Mouse (Mus musculus): Measurements from ENCODE around the gene Clcnkb. TPM values are rescaled to one million over a fixed set of nuclear protein-coding genes. Genes with fewer than 3 reads are reported as not detected.

Gene Clcnkb
- polyA plus RNA-seq (2012; ENCODE audit: insufficient read depth, insufficient read length, missing spikeins) = not detected in 2 replicates

DNA sequence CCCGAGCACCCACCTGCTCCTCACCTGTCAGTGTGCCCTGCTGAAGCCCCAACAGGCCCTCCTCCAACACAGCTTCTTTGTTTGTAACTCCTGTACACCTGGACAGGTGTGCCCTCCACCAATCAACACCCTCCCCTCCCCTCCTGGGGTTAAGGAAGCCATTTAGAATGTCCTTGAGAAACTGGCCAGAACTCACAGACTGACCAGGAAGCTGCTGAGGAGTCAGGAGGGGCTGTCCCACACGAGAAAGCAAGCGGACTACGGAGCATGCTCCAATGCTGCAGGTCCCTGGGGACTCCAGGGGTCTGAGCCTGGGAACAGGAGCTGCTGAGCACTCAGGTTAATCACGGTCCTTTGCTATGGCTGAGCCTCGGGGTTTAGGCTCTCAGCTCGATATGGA is at the start of gene Clcnkb:
TSS of gene Clcnkb (minus strand) at position 91 of the 400 bp plus-strand sequence.
- Histone ChIP-seq H3K27ac (ENCODE audit: insufficient read depth, low read depth, low read length) (no peak within 1 kb of the TSS), H3K4me1 (ENCODE audit: control insufficient read depth, insufficient read depth, low read length) (peaks cover 19% of the 10 kb centered on the region), H3K4me3 (ENCODE audit: insufficient read depth, low read length) (no peak within 1 kb of the TSS)
- TF ChIP-seq CTCF (IDR thresholded peaks at IDR 0.05; ENCODE audit: low read depth, low read length) (no peak), POLR2A (IDR thresholded peaks at IDR 0.05; ENCODE audit: borderline replicate concordance, low read depth, low read length) (no peak)

- H3K4me3 ChIP-seq (ENCODE audit: insufficient read depth, low read length) = no peak overlapping the region
- TF ChIP-seq POLR2A (IDR thresholded peaks at IDR 0.05; ENCODE audit: borderline replicate concordance, low read depth, low read length) (no peak), CTCF (IDR thresholded peaks at IDR 0.05; ENCODE audit: low read depth, low read length) (no peak)
- H3K4me1 ChIP-seq (ENCODE audit: control insufficient read depth, insufficient read depth, low read length) = peaks cover 4% of the 10 kb centered on the region; the same call in 1 of the 2 replicates
- H3K27ac ChIP-seq (ENCODE audit: insufficient read depth, low read depth, low read length) = no peak overlapping the region
Observed at GRCm38 (mm10) chr4:141464722-141465121, 48.9 kb upstream of the Clcnkb start.

DNA sequence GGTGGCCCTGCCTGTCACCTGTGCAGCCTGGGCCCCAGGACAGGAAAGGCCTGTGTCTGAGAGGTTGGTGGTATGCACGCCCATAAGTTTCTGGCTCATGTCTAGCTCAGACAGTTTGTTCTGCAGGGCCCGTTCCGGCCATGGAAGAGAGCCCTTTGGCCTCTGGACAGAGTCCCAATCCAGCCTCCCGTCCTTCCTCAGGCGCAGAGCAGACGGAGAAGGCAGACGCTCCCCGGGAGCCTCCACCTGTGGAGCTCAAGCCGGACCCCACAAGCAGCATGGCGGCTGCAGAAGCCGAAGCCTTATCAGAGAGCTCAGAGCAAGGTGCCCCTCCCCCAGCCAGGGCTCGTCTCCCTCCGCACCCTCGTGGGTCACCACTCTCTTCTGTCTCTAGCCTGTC is 47.7 kb upstream of the Clcnkb start:
- H3K4me1 ChIP-seq (ENCODE audit: control insufficient read depth, insufficient read depth, low read length) = peaks cover 4% of the 10 kb centered on the region; the same call in 1 of the 2 replicates
- no peak overlapping the region for H3K4me3 ChIP-seq (ENCODE audit: insufficient read depth, low read length)
- TF ChIP-seq CTCF (IDR thresholded peaks at IDR 0.05; ENCODE audit: low read depth, low read length) (no peak), POLR2A (IDR thresholded peaks at IDR 0.05; ENCODE audit: borderline replicate concordance, low read depth, low read length) (no peak)
- no peak overlapping the region for H3K27ac ChIP-seq (ENCODE audit: insufficient read depth, low read depth, low read length)

DNA sequence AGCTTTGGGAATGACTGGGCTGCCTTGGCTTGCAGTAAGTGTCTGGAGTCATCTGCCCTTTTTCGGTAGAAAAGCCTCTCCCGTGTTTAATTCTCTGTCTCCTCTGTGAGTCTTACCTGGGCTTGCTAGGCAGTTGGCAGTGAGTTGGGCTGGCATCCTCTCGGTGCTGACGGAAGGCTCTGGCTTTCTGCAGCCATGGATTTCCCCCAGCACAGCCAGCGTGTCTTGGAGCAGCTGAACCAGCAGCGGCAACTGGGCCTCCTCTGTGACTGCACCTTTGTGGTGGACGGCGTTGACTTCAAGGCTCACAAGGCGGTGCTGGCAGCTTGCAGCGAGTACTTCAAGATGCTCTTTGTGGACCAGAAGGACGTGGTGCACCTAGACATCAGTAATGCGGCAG is 45.8 kb upstream of the Clcnkb start:
- Histone ChIP-seq H3K27ac (ENCODE audit: insufficient read depth, low read depth, low read length) (no peak overlapping the region), H3K4me3 (ENCODE audit: insufficient read depth, low read length) (no peak overlapping the region), H3K4me1 (ENCODE audit: control insufficient read depth, insufficient read depth, low read length) (peaks cover 4% of the 10 kb centered on the region; the same call in 1 of the 2 replicates)
- TF ChIP-seq POLR2A (IDR thresholded peaks at IDR 0.05; ENCODE audit: borderline replicate concordance, low read depth, low read length) (no peak), CTCF (IDR thresholded peaks at IDR 0.05; ENCODE audit: low read depth, low read length) (no peak)

- Histone ChIP-seq H3K4me3 (ENCODE audit: insufficient read depth, low read length) (no peak overlapping the region), H3K4me1 (ENCODE audit: control insufficient read depth, insufficient read depth, low read length) (peaks cover 6% of the 10 kb centered on the region), H3K27ac (ENCODE audit: insufficient read depth, low read depth, low read length) (no peak overlapping the region)
- TF ChIP-seq POLR2A (IDR thresholded peaks at IDR 0.05; ENCODE audit: borderline replicate concordance, low read depth, low read length) (no peak), CTCF (IDR thresholded peaks at IDR 0.05; ENCODE audit: low read depth, low read length) (no peak)
Observed at GRCm38 (mm10) chr4:141461088-141461487, 45.3 kb upstream of the Clcnkb start.

DNA sequence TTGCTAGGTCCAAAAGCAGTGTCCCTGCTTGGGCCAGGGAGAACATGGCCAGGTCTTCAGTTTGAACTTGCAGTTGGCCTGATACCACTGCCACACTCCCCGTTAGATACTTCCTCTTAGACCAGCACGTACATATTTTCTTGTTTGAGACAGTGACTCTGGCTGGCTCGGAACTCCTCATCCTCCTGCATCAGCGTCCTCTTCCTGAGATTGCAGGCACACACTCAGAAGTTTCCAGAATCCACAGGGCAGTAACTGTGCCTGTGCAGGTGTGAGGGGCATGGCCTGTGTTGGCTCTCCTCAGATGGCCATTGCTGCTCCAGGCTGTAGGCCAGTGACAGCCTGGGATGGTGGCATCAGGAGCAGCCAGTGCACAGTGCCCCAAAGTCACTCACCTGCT is 44.7 kb upstream of the Clcnkb start:
- Histone ChIP-seq H3K4me3 (ENCODE audit: insufficient read depth, low read length) (no peak overlapping the region), H3K4me1 (ENCODE audit: control insufficient read depth, insufficient read depth, low read length) (peaks cover 12% of the 10 kb centered on the region), H3K27ac (ENCODE audit: insufficient read depth, low read depth, low read length) (no peak overlapping the region)
- TF ChIP-seq CTCF (IDR thresholded peaks at IDR 0.05; ENCODE audit: low read depth, low read length) (no peak), POLR2A (IDR thresholded peaks at IDR 0.05; ENCODE audit: borderline replicate concordance, low read depth, low read length) (no peak)

GRCm38 (mm10) chr4:141459766-141460165 is 44.0 kb upstream of the Clcnkb start:
- Histone ChIP-seq H3K27ac (ENCODE audit: insufficient read depth, low read depth, low read length) (no peak overlapping the region), H3K4me1 (ENCODE audit: control insufficient read depth, insufficient read depth, low read length) (peaks cover 19% of the 10 kb centered on the region), H3K4me3 (ENCODE audit: insufficient read depth, low read length) (no peak overlapping the region)
- TF ChIP-seq POLR2A (IDR thresholded peaks at IDR 0.05; ENCODE audit: borderline replicate concordance, low read depth, low read length) = no peak
- TF ChIP-seq CTCF (IDR thresholded peaks at IDR 0.05; ENCODE audit: low read depth, low read length) = no peak

- Histone ChIP-seq H3K27ac (ENCODE audit: insufficient read depth, low read depth, low read length) (no peak overlapping the region), H3K4me1 (ENCODE audit: control insufficient read depth, insufficient read depth, low read length) (peaks cover 24% of the 10 kb centered on the region), H3K4me3 (ENCODE audit: insufficient read depth, low read length) (no peak overlapping the region)
- no peak for TF ChIP-seq POLR2A (IDR thresholded peaks at IDR 0.05; ENCODE audit: borderline replicate concordance, low read depth, low read length)
- no peak for TF ChIP-seq CTCF (IDR thresholded peaks at IDR 0.05; ENCODE audit: low read depth, low read length)
Observed at GRCm38 (mm10) chr4:141458888-141459287, 43.1 kb upstream of the Clcnkb start.

- no peak overlapping the region for H3K27ac ChIP-seq (ENCODE audit: insufficient read depth, low read depth, low read length)
- TF ChIP-seq POLR2A (IDR thresholded peaks at IDR 0.05; ENCODE audit: borderline replicate concordance, low read depth, low read length) (no peak), CTCF (IDR thresholded peaks at IDR 0.05; ENCODE audit: low read depth, low read length) (no peak)
- peaks cover 31% of the 10 kb centered on the region for H3K4me1 ChIP-seq (ENCODE audit: control insufficient read depth, insufficient read depth, low read length)
- H3K4me3 ChIP-seq (ENCODE audit: insufficient read depth, low read length) = no peak overlapping the region
Observed at GRCm38 (mm10) chr4:141458236-141458635, 42.4 kb upstream of the Clcnkb start.

- Histone ChIP-seq H3K4me1 (ENCODE audit: control insufficient read depth, insufficient read depth, low read length) (peaks cover 47% of the 10 kb centered on the region), H3K27ac (ENCODE audit: insufficient read depth, low read depth, low read length) (no peak overlapping the region), H3K4me3 (ENCODE audit: insufficient read depth, low read length) (no peak overlapping the region)
- no peak for TF ChIP-seq CTCF (IDR thresholded peaks at IDR 0.05; ENCODE audit: low read depth, low read length)
- TF ChIP-seq POLR2A (IDR thresholded peaks at IDR 0.05; ENCODE audit: borderline replicate concordance, low read depth, low read length) = no peak
Observed at GRCm38 (mm10) chr4:141456193-141456938, 40.6 kb upstream of the Clcnkb start.

All from bone marrow macrophage, adult 2 months (primary cell).